Mouse (Mus musculus) midbrain, embryonic 11.5 days (tissue): Measurements from ENCODE around the gene Naa20. TPM values are rescaled to one million over a fixed set of nuclear protein-coding genes. Genes with fewer than 3 reads are reported as not detected.
"Not testable (repeated sequence)": the region's sequence is repeated elsewhere in the genome, so short reads cannot be mapped to it uniquely, and the experiment has no call there.

Experiments used
- ATAC-seq: fragments of 200-750 bp; cut with Nextera tagmentation; 2 replicates; pipeline ENCODE4 v1.8.0; 2017; ENCODE audit warnings: moderate TSS enrichment, moderate library complexity; ENCODE audit not compliant: low FRiP score
- DNase-seq: peaks from one replicate; pipeline ENCODE4 v3.0.0; 2015; ENCODE audit warnings: low spot score; ENCODE audit errors: missing footprints
- H3K27ac ChIP-seq: fragments of 300-500 bp; sonication (generic); 2 replicates; pipeline ENCODE4 v1.5.1; 2014; ENCODE audit warnings: low read depth, low read length
- H3K27me3 ChIP-seq: fragments of 300-500 bp; sonication (generic); 2 replicates; pipeline ENCODE4 v1.6.1; 2014; ENCODE audit warnings: mild to moderate bottlenecking, low read length, moderate library complexity, mixed read lengths; ENCODE audit not compliant: control insufficient read depth, insufficient read depth
- H3K36me3 ChIP-seq: fragments of 300-500 bp; sonication (generic); 2 replicates; pipeline ENCODE4 v1.6.1; 2014; ENCODE audit warnings: mild to moderate bottlenecking, low read length, moderate library complexity, mixed read lengths; ENCODE audit not compliant: control insufficient read depth, insufficient read depth
- H3K4me1 ChIP-seq: fragments of 300-500 bp; sonication (generic); 2 replicates; pipeline ENCODE4 v1.6.1; 2014; ENCODE audit warnings: low read length; ENCODE audit not compliant: control insufficient read depth, insufficient read depth
- H3K4me2 ChIP-seq: fragments of 300-500 bp; sonication (generic); 2 replicates; pipeline ENCODE4 v1.6.1; 2014; ENCODE audit warnings: mild to moderate bottlenecking, moderate library complexity
- H3K4me3 ChIP-seq: fragments of 300-500 bp; sonication (generic); 2 replicates; pipeline ENCODE4 v1.5.1; 2014; ENCODE audit warnings: low read depth, low read length
- H3K9ac ChIP-seq: fragments of 300-500 bp; sonication (generic); 2 replicates; pipeline ENCODE4 v1.6.1; 2014; ENCODE audit warnings: low read length
- H3K9me3 ChIP-seq: fragments of 300-500 bp; sonication (generic); 2 replicates; pipeline ENCODE4 v1.6.1; 2016; ENCODE audit warnings: low read length; ENCODE audit not compliant: control insufficient read depth
- WGBS: fragments of 180-500 bp; shearing (Covaris S2); extraction: QIAGEN DNeasy Blood & Tissue Kit; methylation state at CpG from one replicate; pipeline ENCODE4 v1.1.7; 2014; 5-methylcytosine and 5-hydroxymethylcytosine counted together
- polyA plus RNA-seq: library from polyadenylated mRNA; unstranded; fragments of >200 nt; fragmentation: Nextera tagmentation; extraction: Ambion mirVana; gene quantifications from 2 replicates; pipeline ENCODE4 v1.2.1, GENCODE M21; 2014

Naa20 gene
- polyA plus RNA-seq, 1 experiment from 2014 or later: 147 TPM

GRCm38 (mm10) chr2:145898106-145898505 lies 3.8 kb upstream of the Naa20 start:
- Histone ChIP-seq H3K9ac (no peak overlapping the region), H3K36me3 (no peaks in the 10 kb centered on the region), H3K27me3 (no peaks in the 10 kb centered on the region), H3K4me3 (no peak overlapping the region), H3K27ac (no peak overlapping the region), H3K4me2 (no peak overlapping the region), H3K9me3 (no peaks in the 10 kb centered on the region), H3K4me1 (peaks cover 2% of the 10 kb centered on the region; the same call in 1 of the 2 replicates)
- ATAC-seq (no peak), DNase-seq (no peak)
- WGBS: 84% methylated on average over 9 of the region's 9 CpGs

DNA sequence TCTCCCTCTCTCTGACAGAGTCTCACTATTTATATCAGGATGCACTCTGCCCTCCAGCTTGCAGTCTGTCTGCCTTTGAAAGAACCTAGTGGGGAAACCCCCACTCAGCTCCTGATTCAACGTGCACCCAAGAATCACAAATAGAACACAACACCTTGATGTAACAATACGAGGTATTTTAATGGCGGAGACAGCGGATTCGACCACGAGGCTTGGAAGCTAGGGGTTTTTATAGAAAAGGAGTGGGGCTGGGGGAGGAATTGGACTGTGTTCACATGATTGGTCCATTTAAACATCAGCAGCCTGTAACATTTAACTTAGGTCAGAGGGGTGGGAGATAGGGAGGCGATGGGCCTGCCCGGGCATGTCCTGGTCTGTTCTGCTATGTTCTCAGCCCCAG lies 1.6 kb upstream of the Naa20 start:
- WGBS: 82% methylated on average over 7 of the region's 8 CpGs
- ATAC-seq, H3K36me3 ChIP-seq: not testable (repeated sequence)

DNA sequence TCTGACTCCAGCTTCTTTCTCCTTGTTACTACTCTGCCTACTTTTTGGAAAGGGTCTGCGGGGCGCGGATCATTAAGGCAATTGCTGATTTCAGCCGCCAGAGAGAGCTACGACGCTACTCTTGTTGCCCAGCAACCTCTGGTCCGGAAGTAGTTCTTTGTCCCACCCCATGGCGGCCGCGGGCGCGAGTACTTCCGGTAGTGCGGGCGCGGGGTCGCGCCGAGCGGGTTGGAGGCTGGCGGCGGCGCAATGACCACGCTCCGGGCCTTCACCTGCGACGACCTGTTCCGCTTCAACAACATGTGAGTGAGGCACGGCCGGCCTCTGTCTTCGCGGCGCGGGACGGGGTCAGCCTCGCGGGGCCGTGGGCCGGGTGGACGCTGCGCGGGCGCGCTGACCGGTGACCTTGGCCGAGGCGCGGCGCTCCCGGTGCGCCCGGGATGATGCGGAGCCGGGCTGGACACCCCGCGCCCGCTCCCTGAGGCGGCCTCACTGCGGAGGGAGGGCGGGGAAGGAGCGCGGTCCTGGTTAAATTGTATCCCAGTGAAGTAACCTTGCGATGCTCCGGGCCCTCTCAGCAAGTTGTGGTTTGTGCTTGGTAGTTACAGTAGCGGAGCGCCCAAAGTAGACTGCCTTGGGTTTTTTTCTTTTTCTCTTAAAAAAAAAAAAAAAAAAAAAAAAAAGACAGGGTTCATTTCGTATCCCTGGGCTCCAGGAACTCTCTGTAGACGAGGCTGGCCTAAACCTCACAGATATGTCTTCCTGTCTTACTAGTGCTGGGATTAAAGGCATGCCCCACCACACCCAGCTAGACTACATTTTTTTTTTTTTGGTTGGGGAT lies 1.4 kb downstream of the Naa20 start:
- H3K4me1 ChIP-seq: peaks cover 11% of the 10 kb centered on the region
- H3K36me3 ChIP-seq: no peaks in the 10 kb centered on the region
- under 1% methylated on average over 67 of the region's 68 CpGs for WGBS
- H3K9ac ChIP-seq: peak overlapping the region; percentile 91
- peak overlapping the region; percentile 44 for H3K27ac ChIP-seq
- peak overlapping the region; percentile 75 for H3K4me2 ChIP-seq
- ATAC-seq (peak; percentile 98), DNase-seq (peak; percentile 98)
- H3K9me3 ChIP-seq: no peaks in the 10 kb centered on the region
- no peaks in the 10 kb centered on the region for H3K27me3 ChIP-seq
- peak overlapping the region; percentile 93 for H3K4me3 ChIP-seq

More for the DNA sequence above, 1.6 kb upstream of the Naa20 start:
- H3K4me3 ChIP-seq, H3K27ac ChIP-seq, H3K27me3 ChIP-seq, DNase-seq, H3K9me3 ChIP-seq, H3K9ac ChIP-seq, H3K4me2 ChIP-seq: not testable (repeated sequence)
- peaks cover 11% of the 10 kb centered on the region for H3K4me1 ChIP-seq

DNA sequence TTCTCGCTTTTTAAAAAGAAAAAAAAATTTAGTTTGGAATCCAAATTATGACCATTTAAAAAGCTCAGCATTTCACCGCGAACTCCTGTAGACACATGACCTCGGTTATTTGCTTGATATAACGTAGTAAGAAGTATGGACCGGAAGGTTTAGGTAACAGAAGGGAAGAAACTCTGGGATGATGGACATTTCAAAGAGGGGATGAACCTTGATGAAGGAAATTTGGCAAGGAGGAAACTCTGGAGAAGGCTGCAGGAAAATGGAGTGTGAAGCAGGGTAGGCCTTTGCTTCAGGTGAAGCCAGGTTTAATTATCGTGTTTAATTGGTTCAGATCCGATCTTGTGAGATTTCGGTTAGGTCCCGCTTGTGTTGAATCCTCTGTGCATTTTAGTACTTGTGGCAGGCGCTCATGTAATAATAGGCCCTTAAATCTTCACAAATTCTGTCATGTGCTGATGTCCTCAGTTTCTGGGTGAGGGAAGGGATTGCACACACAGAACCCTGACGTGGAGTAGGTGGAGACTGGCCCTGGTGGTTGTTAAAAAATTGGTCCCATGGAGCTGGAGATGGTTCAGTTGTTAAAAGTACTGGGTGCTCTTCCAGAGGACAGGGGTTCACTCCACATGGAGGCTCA lies 2.2 kb downstream of the Naa20 start:
- peak overlapping the region; percentile 93 for H3K4me3 ChIP-seq
- no peaks in the 10 kb centered on the region; the same call in 1 of the 2 replicates for H3K36me3 ChIP-seq
- H3K4me2 ChIP-seq: peak overlapping the region; percentile 75
- ATAC-seq (no peak), DNase-seq (no peak)
- 36% methylated on average over 12 of the region's 12 CpGs for WGBS
- peaks cover 11% of the 10 kb centered on the region for H3K4me1 ChIP-seq
- no peaks in the 10 kb centered on the region for H3K27me3 ChIP-seq
- H3K9me3 ChIP-seq: no peaks in the 10 kb centered on the region
- no peak overlapping the region for H3K27ac ChIP-seq
- peak overlapping the region; percentile 91 for H3K9ac ChIP-seq

- Histone ChIP-seq H3K27ac (no peak overlapping the region), H3K4me1 (peaks cover 11% of the 10 kb centered on the region), H3K9ac (no peak overlapping the region), H3K4me2 (no peak overlapping the region), H3K4me3 (no peak overlapping the region), H3K27me3 (no peaks in the 10 kb centered on the region), H3K9me3 (no peaks in the 10 kb centered on the region), H3K36me3 (no peaks in the 10 kb centered on the region; the same call in 1 of the 2 replicates)
- DNase-seq (no peak), ATAC-seq (no peak)
- 86% methylated on average over 6 of the region's 6 CpGs for WGBS
These were observed 3.3 kb downstream of the Naa20 start for GRCm38 (mm10) chr2:145905156-145905555.

DNA sequence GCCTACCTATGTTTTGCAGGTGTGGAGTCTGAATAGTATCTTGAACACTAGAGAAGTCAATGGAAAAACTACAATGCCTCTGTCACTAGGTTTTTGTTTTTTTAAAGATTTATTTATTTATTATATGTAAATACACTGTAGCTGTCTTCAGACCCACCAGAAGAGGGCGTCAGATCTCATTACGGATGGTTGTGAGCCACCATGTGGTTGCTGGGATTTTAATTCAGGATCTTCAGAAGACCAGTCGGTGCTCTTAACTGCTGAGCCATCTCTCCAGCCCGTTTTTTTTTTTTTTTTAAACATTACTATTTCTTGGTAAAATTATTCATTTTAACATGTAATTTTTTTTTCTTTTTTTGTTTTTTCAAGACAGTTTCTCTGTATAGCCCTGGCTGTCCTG lies 4.0 kb downstream of the Naa20 start:
- not testable (repeated sequence) for H3K9me3 ChIP-seq, H3K36me3 ChIP-seq, H3K9ac ChIP-seq, H3K4me3 ChIP-seq, H3K4me2 ChIP-seq, H3K27ac ChIP-seq, ATAC-seq, H3K27me3 ChIP-seq, DNase-seq
- 43% methylated on average over 4 of the region's 4 CpGs for WGBS
- peaks cover 11% of the 10 kb centered on the region for H3K4me1 ChIP-seq

DNA sequence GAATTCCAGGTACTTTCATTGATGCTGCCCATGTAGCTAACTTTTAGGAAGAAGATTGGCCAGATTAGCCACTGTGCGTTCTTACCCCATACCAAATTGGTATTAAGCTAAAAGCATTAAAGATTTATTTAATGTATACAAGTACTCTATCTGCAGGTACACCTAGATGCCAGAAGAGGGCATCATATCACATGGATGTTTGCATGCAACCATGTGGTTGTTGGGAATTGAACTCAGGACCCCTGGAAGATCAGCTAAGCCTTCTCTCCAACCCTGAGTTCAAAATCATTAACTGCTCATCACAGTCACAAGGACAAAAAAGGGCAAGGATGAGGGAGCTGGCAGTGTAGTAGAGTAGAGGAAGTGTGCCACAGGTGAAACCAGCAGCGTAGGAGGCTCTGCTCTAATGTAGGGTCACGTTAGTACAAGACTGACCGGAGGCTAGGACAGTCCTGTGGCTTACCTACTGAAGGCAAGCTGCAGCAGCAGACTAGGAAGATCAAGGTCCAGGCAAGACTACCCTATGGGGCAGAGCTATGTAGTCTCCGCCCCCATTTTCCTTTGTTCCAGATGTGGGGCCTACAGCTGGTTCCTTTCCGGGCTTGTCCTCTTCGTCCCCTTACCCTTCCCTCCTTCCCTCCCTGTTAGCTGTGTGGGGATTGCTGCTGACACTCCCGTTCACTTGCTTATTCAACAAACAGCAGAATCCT lies 19.2 kb downstream of the Naa20 start:
- Histone ChIP-seq H3K27me3 (no peaks in the 10 kb centered on the region), H3K27ac (no peak overlapping the region), H3K9me3 (no peaks in the 10 kb centered on the region), H3K4me1 (no peaks in the 10 kb centered on the region), H3K9ac (no peak overlapping the region), H3K4me2 (no peak overlapping the region), H3K4me3 (no peak overlapping the region), H3K36me3 (peaks cover 19% of the 10 kb centered on the region)
- no peak for ATAC-seq
- WGBS: 91% methylated on average over 8 of the region's 8 CpGs
- no peak for DNase-seq

DNA sequence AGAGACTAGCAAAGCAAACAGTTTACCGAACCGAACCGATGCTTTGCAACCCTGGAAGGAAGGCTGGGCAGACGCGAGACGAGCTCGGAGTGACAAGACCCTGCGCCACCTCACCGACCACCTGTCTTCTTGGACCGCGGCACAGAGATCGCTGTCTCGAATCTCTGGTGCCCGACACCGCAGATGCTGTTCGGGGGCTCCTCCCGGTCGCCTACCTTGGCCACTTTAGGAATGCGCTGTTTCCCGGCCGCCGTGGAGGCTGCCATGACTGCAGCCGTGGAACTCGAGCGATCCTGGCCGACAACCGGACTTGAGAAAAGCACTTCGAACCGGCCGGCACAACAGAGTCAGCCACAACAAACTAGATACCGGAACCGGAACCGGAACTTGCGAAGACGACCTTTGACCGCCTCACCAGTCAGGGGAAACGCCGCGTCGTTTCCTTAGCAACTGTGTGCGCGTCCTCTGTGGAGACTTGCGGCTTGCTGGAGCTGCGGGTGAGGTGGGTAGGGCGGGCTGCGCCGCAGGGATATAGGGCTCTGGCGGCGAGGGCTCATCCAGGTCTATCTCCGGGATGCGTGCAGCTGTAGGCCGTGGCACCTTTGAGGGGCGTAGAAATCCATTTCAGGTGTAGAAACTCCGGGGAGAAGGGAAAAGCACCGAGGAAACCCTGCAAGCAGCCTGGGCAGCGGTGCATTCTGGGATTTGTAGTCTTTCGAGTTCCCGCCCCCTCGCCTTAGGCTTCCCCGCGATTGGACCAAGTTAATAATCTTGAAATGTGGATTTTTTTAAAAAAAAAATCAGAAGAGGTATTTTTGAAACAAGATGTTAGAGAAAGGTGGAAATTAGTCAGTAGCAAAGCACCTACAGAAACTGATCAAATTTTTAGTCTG lies 32.7 kb downstream of the Naa20 start, which contains the start of the genes Cfap61 and Crnkl1:
Cfap61 (plus strand) TSS at position 446 of the 893 bp plus-strand sequence.
Crnkl1 (minus strand) TSS at position 676 of the 893 bp plus-strand sequence.
- Histone ChIP-seq H3K36me3 (no peaks in the 10 kb centered on the region), H3K27me3 (no peaks in the 10 kb centered on the region), H3K9me3 (no peaks in the 10 kb centered on the region), H3K4me3 (peak within 1 kb of the TSS; percentile 95), H3K4me1 (peaks cover 7% of the 10 kb centered on the region), H3K27ac (no peak within 1 kb of the TSS), H3K4me2 (peak within 1 kb of the TSS; percentile 71), H3K9ac (peak within 1 kb of the TSS; percentile 68)
- WGBS: under 1% methylated on average over 61 of the region's 61 CpGs
- peak; percentile 100 for DNase-seq
- peak; percentile 99 for ATAC-seq
